Mouse (Mus musculus) forelimb bud, embryonic 11.5 days (tissue): ENCODE data around the gene Cep72.
A peak's percentile ranks its signal among the peaks of the same experiment; 100 is the strongest.
"Not testable (repeated sequence)": the region's sequence is repeated elsewhere in the genome, so short reads cannot be mapped to it uniquely, and the experiment has no call there.

Experiments used
- DNase-seq: peaks from one replicate; pipeline ENCODE4 v3.0.0-alpha.2; 2012; ENCODE audit warnings: low read depth, low spot score

The Cep72 gene

GRCm38 (mm10) chr13:74061613-74062377, at the start of gene Cep72:
Gene Cep72 (minus strand): TSS chr13:74062299.
- DNase-seq, result peak; percentile 93

GRCm38 (mm10) chr13:74107410-74107809, 45.3 kb upstream of the Cep72 start:
- no peak for DNase-seq

GRCm38 (mm10) chr13:74104417-74104816, 42.3 kb upstream of the Cep72 start:
- DNase-seq, result no peak

GRCm38 (mm10) chr13:74102831-74103582, 40.9 kb upstream of the Cep72 start:
- no peak for DNase-seq

GRCm38 (mm10) chr13:74102108-74102830, 40.2 kb upstream of the Cep72 start:
- DNase-seq, result no peak

GRCm38 (mm10) chr13:74098913-74099312, 36.8 kb upstream of the Cep72 start:
- no peak for DNase-seq

- DNase-seq, result peak; percentile 47
Measured at GRCm38 (mm10) chr13:74096715-74097363, 34.7 kb upstream of the Cep72 start.

GRCm38 (mm10) chr13:74095936-74096335, 33.8 kb upstream of the Cep72 start:
- no peak for DNase-seq

GRCm38 (mm10) chr13:74090265-74090664, 28.2 kb upstream of the Cep72 start:
- no peak for DNase-seq

- DNase-seq, result no peak
Measured at GRCm38 (mm10) chr13:74073369-74073768, 11.3 kb upstream of the Cep72 start.

GRCm38 (mm10) chr13:74071714-74072113, 9.6 kb upstream of the Cep72 start:
- no peak for DNase-seq

- not testable (repeated sequence) for DNase-seq
Measured at GRCm38 (mm10) chr13:74071244-74071643, 9.1 kb upstream of the Cep72 start.

- DNase-seq, result no peak
Measured at GRCm38 (mm10) chr13:74066576-74066975, 4.5 kb upstream of the Cep72 start.

GRCm38 (mm10) chr13:74063340-74064050, 1.4 kb upstream of the Cep72 start:
- no peak for DNase-seq

- DNase-seq, result no peak
Measured at GRCm38 (mm10) chr13:74062378-74063128, 454 bp upstream of the Cep72 start.

GRCm38 (mm10) chr13:74058081-74058480, 4.0 kb downstream of the Cep72 start:
- no peak for DNase-seq

GRCm38 (mm10) chr13:74056194-74056593, 5.9 kb downstream of the Cep72 start:
- DNase-seq, result no peak

GRCm38 (mm10) chr13:74039926-74040325, 22.2 kb downstream of the Cep72 start:
- DNase-seq, result no peak

- no peak for DNase-seq
Measured at GRCm38 (mm10) chr13:74035776-74036175, 26.3 kb downstream of the Cep72 start.

- no peak for DNase-seq
Measured at GRCm38 (mm10) chr13:74034756-74035155, 27.3 kb downstream of the Cep72 start.
